Mouse (Mus musculus) CD8-positive naive resting alpha-beta T cell, adult 2 months (primary cell): ENCODE measurements around the gene Klhl12.
"Not testable (repeated sequence)": the region's sequence is repeated elsewhere in the genome, so short reads cannot be mapped to it uniquely, and the experiment has no call there.

Experiments used
- DNase-seq, 2 experiments: peaks; one replicate each; pipeline ENCODE4 v3.0.0; 2022; ENCODE audit warnings: low read depth in 2 of 2, low spot score in 2 of 2

The Klhl12 gene

GRCm38 (mm10) chr1:134448537-134448936 is 6.8 kb upstream of the Klhl12 start:
- DNase-seq: not testable (repeated sequence)

- no peak for DNase-seq
Observed at GRCm38 (mm10) chr1:134450201-134450600, 5.1 kb upstream of the Klhl12 start.

GRCm38 (mm10) chr1:134450986-134451385 is 4.3 kb upstream of the Klhl12 start:
- DNase-seq: peak; percentile 44 to 56

GRCm38 (mm10) chr1:134456060-134456459 is 729 bp downstream of the Klhl12 start:
- DNase-seq: no peak

GRCm38 (mm10) chr1:134458139-134458727 is 2.9 kb downstream of the Klhl12 start:
- DNase-seq: no peak

GRCm38 (mm10) chr1:134460294-134461284 is 5.3 kb downstream of the Klhl12 start:
- no peak for DNase-seq

GRCm38 (mm10) chr1:134484623-134485022 is 29.3 kb downstream of the Klhl12 start:
- DNase-seq: no peak

- no peak for DNase-seq
Observed at GRCm38 (mm10) chr1:134490903-134491801, 35.8 kb downstream of the Klhl12 start.

GRCm38 (mm10) chr1:134492276-134492675 is 36.9 kb downstream of the Klhl12 start:
- no peak for DNase-seq

- no peak for DNase-seq
Observed at GRCm38 (mm10) chr1:134493496-134493895, 38.2 kb downstream of the Klhl12 start.

- no peak for DNase-seq
Observed at GRCm38 (mm10) chr1:134493956-134494355, 38.6 kb downstream of the Klhl12 start.

GRCm38 (mm10) chr1:134494428-134495215 is 39.3 kb downstream of the Klhl12 start, which contains the start of gene Rabif:
Rabif (plus strand) TSS chr1:134494648.
- DNase-seq: peak; percentile 98 to 99

- no peak for DNase-seq
Observed at GRCm38 (mm10) chr1:134495216-134495539, 39.8 kb downstream of the Klhl12 start.

GRCm38 (mm10) chr1:134495991-134496390 is 40.7 kb downstream of the Klhl12 start:
- DNase-seq: no peak

GRCm38 (mm10) chr1:134500916-134501315 is 45.6 kb downstream of the Klhl12 start:
- no peak for DNase-seq

- no peak for DNase-seq
Observed at GRCm38 (mm10) chr1:134506201-134506600, 50.9 kb downstream of the Klhl12 start.

- DNase-seq: peak in 1 of 2 experiments; percentile 31
Observed at GRCm38 (mm10) chr1:134510018-134510417, 54.7 kb downstream of the Klhl12 start.

GRCm38 (mm10) chr1:134512183-134512582 is 56.9 kb downstream of the Klhl12 start:
- no peak for DNase-seq

- DNase-seq: no peak
Observed at GRCm38 (mm10) chr1:134512584-134512983, 57.3 kb downstream of the Klhl12 start.

- no peak for DNase-seq
Observed at GRCm38 (mm10) chr1:134513312-134513860, 58.1 kb downstream of the Klhl12 start.
